Mouse (Mus musculus): ENCODE measurements around the gene Btbd9.
"Not testable (repeated sequence)": the region's sequence is repeated elsewhere in the genome, so short reads cannot be mapped to it uniquely, and the experiment has no call there.

The Btbd9 gene

GRCm38 (mm10) chr17:30510171-30510570 is 66.1 kb downstream of the Btbd9 start:
- DNase-seq: no peak

GRCm38 (mm10) chr17:30509646-30510045 is 66.6 kb downstream of the Btbd9 start:
- no peak for DNase-seq

- DNase-seq: no peak
These were observed 68.4 kb downstream of the Btbd9 start for GRCm38 (mm10) chr17:30507636-30508576.

- DNase-seq: no peak
These were observed 69.4 kb downstream of the Btbd9 start for GRCm38 (mm10) chr17:30506916-30507315.

GRCm38 (mm10) chr17:30499541-30499940 is 76.7 kb downstream of the Btbd9 start:
- not testable (repeated sequence) for DNase-seq

- no peak for DNase-seq
These were observed 77.5 kb downstream of the Btbd9 start for GRCm38 (mm10) chr17:30498779-30499178.

- DNase-seq: no peak
These were observed 77.9 kb downstream of the Btbd9 start for GRCm38 (mm10) chr17:30498376-30498719.

- DNase-seq: no peak
These were observed 78.5 kb downstream of the Btbd9 start for GRCm38 (mm10) chr17:30497525-30498375.

GRCm38 (mm10) chr17:30495567-30495966 is 80.7 kb downstream of the Btbd9 start:
- no peak for DNase-seq

- DNase-seq: no peak
These were observed 81.1 kb downstream of the Btbd9 start for GRCm38 (mm10) chr17:30495154-30495553.

- no peak for DNase-seq
These were observed 82.8 kb downstream of the Btbd9 start for GRCm38 (mm10) chr17:30493481-30493880.

GRCm38 (mm10) chr17:30492191-30492590 is 84.1 kb downstream of the Btbd9 start:
- DNase-seq: no peak

GRCm38 (mm10) chr17:30491601-30492000 is 84.7 kb downstream of the Btbd9 start:
- no peak for DNase-seq

- DNase-seq: no peak
These were observed 85.7 kb downstream of the Btbd9 start for GRCm38 (mm10) chr17:30490601-30491000.

- DNase-seq: no peak
These were observed 86.2 kb downstream of the Btbd9 start for GRCm38 (mm10) chr17:30490086-30490485.

- no peak for DNase-seq
These were observed 86.7 kb downstream of the Btbd9 start for GRCm38 (mm10) chr17:30489629-30490028.

- no peak for DNase-seq
These were observed 88.6 kb downstream of the Btbd9 start for GRCm38 (mm10) chr17:30487695-30488094.

GRCm38 (mm10) chr17:30485067-30485854 is 91.0 kb downstream of the Btbd9 start:
- DNase-seq: no peak

- no peak for DNase-seq
These were observed 91.7 kb downstream of the Btbd9 start for GRCm38 (mm10) chr17:30484446-30485066.

GRCm38 (mm10) chr17:30481766-30482165 is 94.5 kb downstream of the Btbd9 start:
- DNase-seq: no peak

- DNase-seq: no peak
These were observed 94.9 kb downstream of the Btbd9 start for GRCm38 (mm10) chr17:30481341-30481740.

- no peak for DNase-seq
These were observed 95.9 kb downstream of the Btbd9 start for GRCm38 (mm10) chr17:30480381-30480780.
